Mouse (Mus musculus) CD4-positive, CD25-positive, alpha-beta regulatory T cell, adult 4 months (primary cell): ENCODE measurements around the gene Olfr812. TPM values are rescaled to one million over a fixed set of nuclear protein-coding genes. Genes with fewer than 3 reads are reported as not detected.
"Not testable (repeated sequence)": the region's sequence is repeated elsewhere in the genome, so short reads cannot be mapped to it uniquely, and the experiment has no call there.

ENCODE experiments used
- ATAC-seq: one replicate; pipeline ENCODE4 v1.8.0; 2017
- polyA plus RNA-seq, 2 experiments: library from polyadenylated mRNA; unstranded; fragments of 100-300 nt; shearing (Covaris generic); gene quantifications; one replicate each; pipeline ENCODE4 v1.2.1; 2017

Olfr812 gene
- not detected for polyA plus RNA-seq

DNA sequence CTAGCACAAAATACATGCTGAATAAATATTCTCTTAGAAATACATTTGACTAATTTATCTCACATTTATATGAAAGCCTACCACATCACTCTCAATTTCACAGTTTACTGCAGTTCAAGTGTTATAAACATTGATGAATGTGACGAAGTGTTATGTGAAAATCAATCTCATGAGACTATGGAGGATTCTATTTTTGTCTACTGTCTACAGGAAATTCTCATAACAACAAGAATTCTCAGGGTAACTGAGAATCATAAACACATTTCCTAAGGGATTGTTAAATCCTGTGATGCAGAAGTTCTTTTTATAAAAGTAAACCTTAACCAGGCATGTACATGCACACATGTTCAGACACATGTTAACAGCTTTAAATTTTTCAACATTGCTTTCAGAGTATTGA is at the start of gene Olfr812:
Olfr812 (minus strand) TSS at position 101 of the 400 bp plus-strand sequence.
- no peak for ATAC-seq

DNA sequence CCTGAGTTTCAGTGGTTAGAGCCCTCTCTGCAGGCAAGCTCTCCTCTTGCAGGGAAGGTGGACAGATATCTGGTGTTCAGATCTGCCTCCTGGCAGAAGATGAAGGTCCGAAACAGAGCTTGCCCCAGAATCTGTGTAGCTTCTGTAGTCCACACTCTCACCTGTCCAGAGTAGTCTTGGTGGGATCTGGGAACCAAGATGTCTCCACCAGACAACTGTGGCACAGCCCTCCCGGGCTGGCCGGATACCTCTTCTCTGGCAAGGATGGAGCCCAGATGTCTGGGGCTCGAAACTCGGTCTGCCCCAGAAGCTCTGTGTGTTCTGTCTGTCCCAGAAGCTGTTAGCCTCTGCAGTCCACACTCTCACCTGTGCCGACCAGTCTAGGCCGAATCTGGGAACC is 40.0 kb upstream of the Olfr812 start:
- ATAC-seq, result no peak

DNA sequence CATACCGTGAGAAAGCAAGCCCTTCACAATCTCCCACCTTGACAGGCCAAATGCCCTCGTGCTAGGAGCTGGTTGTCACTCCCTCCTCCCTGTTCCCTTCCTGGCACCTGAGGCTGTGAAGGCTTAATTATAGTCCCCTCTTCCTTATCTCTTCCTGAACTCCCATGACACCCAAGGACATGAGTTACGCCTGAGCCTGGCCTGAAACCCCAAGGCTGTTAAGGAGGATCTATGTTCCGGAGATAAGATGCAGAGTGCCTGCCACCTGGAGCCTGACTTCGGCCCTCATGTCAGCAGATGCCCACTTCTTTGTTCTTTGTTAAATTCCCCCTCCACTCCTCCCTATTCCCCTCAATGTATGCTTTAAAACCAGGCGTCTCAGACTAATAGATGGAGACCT is 39.6 kb upstream of the Olfr812 start:
- not testable (repeated sequence) for ATAC-seq

DNA sequence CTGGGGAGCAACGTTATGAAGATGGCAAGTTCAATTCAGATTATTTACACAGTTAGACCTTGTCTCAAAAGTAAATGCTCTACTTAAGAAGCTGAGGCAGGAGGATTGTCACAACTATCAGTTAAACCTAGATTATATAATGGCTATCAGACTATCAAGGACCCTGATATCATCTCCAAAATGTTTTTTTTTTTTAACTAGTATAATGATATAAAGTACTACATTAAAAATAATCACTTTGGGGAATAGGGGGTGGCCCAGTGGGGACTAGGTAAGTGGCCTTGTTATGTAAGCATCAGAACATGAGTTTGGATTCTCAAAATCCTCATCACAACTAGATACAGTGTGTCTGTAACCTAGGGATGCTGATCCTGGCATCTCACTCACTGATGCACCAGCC is 33.9 kb upstream of the Olfr812 start, which contains the start of gene Olfr814:
Olfr814 (minus strand) TSS at position 101 of the 400 bp plus-strand sequence.
- not testable (repeated sequence) for ATAC-seq

DNA sequence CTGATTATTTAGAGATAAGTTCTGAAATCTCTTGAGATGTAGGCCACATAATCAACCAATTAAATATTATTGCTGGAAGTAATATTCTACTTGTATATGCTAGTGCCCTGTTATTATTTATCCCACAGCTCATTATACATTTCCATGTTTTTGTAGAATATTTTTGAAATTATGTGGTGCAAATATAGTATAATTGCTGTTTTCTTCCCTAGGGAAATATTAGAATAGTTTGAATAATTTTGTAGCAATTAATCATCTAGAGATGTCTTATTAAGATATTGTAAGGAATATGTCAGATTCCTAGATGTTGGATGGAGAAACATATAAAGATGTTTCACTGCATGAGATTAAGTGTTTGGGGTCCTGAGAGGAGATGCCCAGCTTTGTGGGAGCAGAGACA is 9.2 kb upstream of the Olfr812 start, which contains the start of gene Olfr813:
Olfr813 (plus strand) TSS at position 301 of the 400 bp plus-strand sequence.
- ATAC-seq, result no peak

DNA sequence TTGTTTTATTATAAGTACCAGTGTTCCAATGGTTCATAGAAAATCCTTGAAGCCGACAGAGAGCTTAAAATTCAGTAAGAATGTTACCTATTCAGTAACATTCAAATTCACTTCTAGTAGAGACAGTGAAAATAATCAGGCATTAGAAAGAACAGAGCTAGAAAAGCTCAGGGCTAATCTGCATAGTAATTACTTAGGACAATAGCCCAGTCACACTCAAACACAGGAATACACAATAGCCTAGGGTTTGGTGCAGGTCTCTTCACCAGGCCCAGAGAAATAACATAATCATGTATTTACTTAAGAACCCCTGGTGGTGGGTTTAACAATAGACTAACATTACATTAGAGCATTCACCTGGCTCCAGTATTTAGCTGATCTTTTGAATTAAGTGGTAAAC is 1.4 kb upstream of the Olfr812 start:
- ATAC-seq, result no peak

DNA sequence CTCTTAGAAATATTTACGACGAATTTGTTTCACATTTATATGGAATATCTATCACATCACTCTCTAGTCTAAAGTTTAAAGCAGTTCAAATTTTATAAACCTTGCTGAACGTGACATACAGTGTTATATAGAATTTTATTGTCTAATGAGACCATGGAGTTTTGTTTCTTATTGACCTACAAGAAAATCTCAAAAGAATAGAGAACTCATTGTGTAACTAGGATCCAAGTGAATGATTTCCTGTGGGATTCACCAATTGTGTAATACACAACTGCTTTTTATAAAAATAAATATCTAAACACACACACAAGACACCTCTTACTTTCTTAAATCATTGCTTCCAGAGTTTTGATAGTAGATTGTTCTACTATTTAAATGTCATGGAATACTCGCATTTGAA is 41.6 kb downstream of the Olfr812 start, which contains the start of gene Olfr811:
Olfr811 (minus strand) TSS at position 101 of the 400 bp plus-strand sequence.
- no peak for ATAC-seq

DNA sequence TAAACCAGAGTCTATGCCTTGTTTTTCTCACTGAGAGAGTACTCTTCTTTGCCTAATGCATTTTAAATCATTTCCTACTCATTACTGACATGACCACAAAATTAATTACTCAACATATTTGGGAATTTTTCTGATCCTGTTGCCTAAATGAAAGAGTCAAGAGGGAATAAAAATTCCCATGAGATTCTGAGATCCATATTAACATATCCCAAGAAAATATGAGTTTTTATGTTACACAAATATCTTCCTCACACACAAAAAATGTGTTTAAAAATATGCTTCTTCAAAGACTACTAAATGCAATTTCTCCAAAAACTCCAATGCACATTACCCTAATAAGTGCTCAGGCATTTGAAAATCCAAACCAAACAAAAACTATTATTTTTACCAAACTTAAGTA is 51.1 kb downstream of the Olfr812 start, which contains the start of gene Olfr810:
Olfr810 (minus strand) TSS at position 101 of the 400 bp plus-strand sequence.
- ATAC-seq, result no peak

Other genes with a start within 250 kb of the Olfr812 start
- gene Olfr796, start 233.5 kb downstream of the Olfr812 start, polyA plus RNA-seq, result not detected
- gene Olfr798, start 218.2 kb downstream of the Olfr812 start, polyA plus RNA-seq, result not detected
- gene Olfr799, start 208.6 kb downstream of the Olfr812 start, polyA plus RNA-seq, result not detected
- gene Olfr800, start 188.4 kb downstream of the Olfr812 start, polyA plus RNA-seq, result not detected
- gene Olfr801, start 172.2 kb downstream of the Olfr812 start, polyA plus RNA-seq, result not detected
- not detected for gene Olfr802, start 157.9 kb downstream of the Olfr812 start, polyA plus RNA-seq
- gene Olfr803, start 151.8 kb downstream of the Olfr812 start, polyA plus RNA-seq, result not detected
- gene Olfr804, start 142.9 kb downstream of the Olfr812 start, polyA plus RNA-seq, result not detected
- not detected for gene Olfr805, start 116.7 kb downstream of the Olfr812 start, polyA plus RNA-seq
- not detected for gene Olfr806, start 104.2 kb downstream of the Olfr812 start, polyA plus RNA-seq
- not detected for gene Olfr807, start 88.3 kb downstream of the Olfr812 start, polyA plus RNA-seq
- not detected for gene Olfr808, start 80.6 kb downstream of the Olfr812 start, polyA plus RNA-seq
- not detected for gene Olfr809, start 71.5 kb downstream of the Olfr812 start, polyA plus RNA-seq
- gene Olfr810, start 51.2 kb downstream of the Olfr812 start, polyA plus RNA-seq, result not detected
- not detected for gene Olfr811, start 41.7 kb downstream of the Olfr812 start, polyA plus RNA-seq
- gene Olfr813, start 9.3 kb upstream of the Olfr812 start, polyA plus RNA-seq, result not detected
- gene Olfr814, start 33.8 kb upstream of the Olfr812 start, polyA plus RNA-seq, result under 1 TPM in 1 of 2 experiments, not detected in 1; 0.11 TPM
- gene Olfr815, start 59.8 kb upstream of the Olfr812 start, polyA plus RNA-seq, result not detected
- gene Olfr816, start 69.5 kb upstream of the Olfr812 start, polyA plus RNA-seq, result not detected
- gene Olfr818, start 103.0 kb upstream of the Olfr812 start, polyA plus RNA-seq, result not detected
- not detected for gene Olfr819, start 121.2 kb upstream of the Olfr812 start, polyA plus RNA-seq
- not detected for gene Olfr247, start 130.0 kb upstream of the Olfr812 start, polyA plus RNA-seq
- under 1 TPM in 1 of 2 experiments, not detected in 1; 0.07 TPM for gene Gm10310, start 139.0 kb upstream of the Olfr812 start, polyA plus RNA-seq
- not detected for gene Olfr820, start 166.5 kb upstream of the Olfr812 start, polyA plus RNA-seq
- gene Olfr821, start 184.3 kb upstream of the Olfr812 start, polyA plus RNA-seq, result not detected
- under 1 TPM in 1 of 2 experiments, not detected in 1; 0.12 TPM for gene Olfr822, start 225.1 kb upstream of the Olfr812 start, polyA plus RNA-seq